Mouse (Mus musculus) megakaryocyte, embryonic 14.5 days (primary cell): Measurements from ENCODE around the gene Ncoa7.

Experiments used
- FLI1 ChIP-seq: IDR thresholded peaks from 2 replicates; pipeline ENCODE4 v1.6.1; 2012; ENCODE audit warnings: low read length, inconsistent platforms, mixed read lengths
- GATA1 ChIP-seq: IDR thresholded peaks from 3 replicates; pipeline ENCODE4 v1.6.1; 2012; ENCODE audit warnings: mixed read lengths, low read length, inconsistent platforms, borderline replicate concordance

DNA sequence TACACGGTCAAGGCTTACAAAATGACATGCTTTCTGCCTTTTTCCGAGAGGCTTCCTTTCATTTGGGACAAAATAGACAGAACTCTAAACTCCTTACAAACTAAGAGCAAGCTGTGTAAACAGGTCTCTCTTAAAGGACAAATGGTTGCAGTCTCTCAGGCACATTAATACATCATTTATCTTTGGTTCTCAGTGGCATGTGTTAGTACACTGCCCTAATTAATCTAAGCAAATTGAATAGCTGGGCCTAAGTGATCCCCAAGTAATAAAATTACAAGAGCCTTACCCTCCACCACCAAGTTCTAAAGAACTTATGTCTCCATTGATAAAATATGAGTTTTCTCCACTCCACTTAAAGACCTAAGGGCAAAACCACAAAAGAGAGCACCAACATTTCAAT lies 155.4 kb downstream of the Ncoa7 start:
- no peak for TF ChIP-seq GATA1
- TF ChIP-seq FLI1: no peak
